Mouse (Mus musculus) liver, adult 2 months (tissue): Measurements from ENCODE around the gene Washc1. TPM values are rescaled to one million over a fixed set of nuclear protein-coding genes. Genes with fewer than 3 reads are reported as not detected.
A peak's percentile ranks its signal among the peaks of the same experiment; 100 is the strongest.

Source experiments
- DNase-seq: peaks from one replicate; pipeline ENCODE4 v3.0.0-alpha.2; 2011; ENCODE audit warnings: low read depth, low spot score; ENCODE audit errors: extremely low read depth
- H3K27ac ChIP-seq: fragments of 200-500 bp; replicated peaks from 2 replicates; pipeline ENCODE4 v1.5.1; 2012; ENCODE audit warnings: low read depth, mild to moderate bottlenecking, control low read depth, inconsistent platforms, low read length; ENCODE audit not compliant: insufficient read depth
- H3K27me3 ChIP-seq: fragments of 200-500 bp; 2 replicates; pipeline ENCODE4 v1.6.1; 2012; ENCODE audit warnings: mild to moderate bottlenecking, moderate library complexity, low read length, inconsistent platforms; ENCODE audit not compliant: control insufficient read depth, insufficient read depth
- H3K36me3 ChIP-seq: fragments of 200-500 bp; 2 replicates; pipeline ENCODE4 v1.6.1; 2012; ENCODE audit warnings: low read length, inconsistent platforms; ENCODE audit not compliant: control insufficient read depth, insufficient read depth
- H3K4me1 ChIP-seq: fragments of 200-500 bp; 2 replicates; pipeline ENCODE4 v1.6.1; 2011; ENCODE audit warnings: low read length; ENCODE audit not compliant: control insufficient read depth, insufficient read depth
- H3K4me3 ChIP-seq: fragments of 200-500 bp; 2 replicates; pipeline ENCODE4 v1.5.1; 2011; ENCODE audit warnings: low read depth, mild to moderate bottlenecking, control low read depth, low read length, moderate library complexity; ENCODE audit not compliant: insufficient read depth
- H3K79me2 ChIP-seq: fragments of 200-500 bp; 2 replicates; pipeline ENCODE4 v1.6.1; 2012; ENCODE audit warnings: inconsistent platforms, mild to moderate bottlenecking, low read length, moderate library complexity; ENCODE audit not compliant: control insufficient read depth, insufficient read depth
- H3K9ac ChIP-seq: fragments of 200-500 bp; 2 replicates; pipeline ENCODE4 v1.6.1; 2012; ENCODE audit warnings: low read depth, mild to moderate bottlenecking, control low read depth, inconsistent platforms, low read length
- CTCF ChIP-seq: fragments of 200-500 bp; IDR thresholded peaks from 2 replicates; pipeline ENCODE4 v1.5.1; 2011; ENCODE audit warnings: low read depth, low read length, control low read depth
- POLR2A ChIP-seq: fragments of 200-500 bp; IDR thresholded peaks from 2 replicates; pipeline ENCODE4 v1.6.1; 2011; ENCODE audit warnings: low read length, control low read depth; ENCODE audit not compliant: insufficient read depth; ENCODE audit errors: extremely low read depth
- WGBS: fragments of 180-500 bp; shearing (Covaris S2); methylation state at CpG from one replicate; pipeline ENCODE4 v1.1.7; 2018; 5-methylcytosine and 5-hydroxymethylcytosine counted together
- polyA plus RNA-seq: library from polyadenylated mRNA; depleted of rRNA; stranded (reverse); fragments of >200 nt; gene quantifications from 2 replicates; pipeline ENCODE4 v1.2.3, GENCODE M21; 2012
- total RNA-seq: library from RNA; depleted of rRNA; stranded (reverse); fragments of >200 nt; gene quantifications from 2 replicates; pipeline ENCODE4 v1.2.3, GENCODE M21; 2014

Gene Washc1
- total and polyA plus RNA-seq, 2 experiments, result 10.1 to 24.9 TPM

GRCm38 (mm10) chr17:66076174-66076927, 35.0 kb upstream of the Washc1 start:
- Histone ChIP-seq H3K36me3 (peaks cover 20% of the 10 kb centered on the region), H3K27me3 (no peaks in the 10 kb centered on the region), H3K79me2 (peaks cover 9% of the 10 kb centered on the region; the same call in 1 of the 2 replicates), H3K4me1 (peaks cover 6% of the 10 kb centered on the region; the same call in 1 of the 2 replicates), H3K9ac (peak overlapping the region; percentile 89), H3K4me3 (peak overlapping the region; percentile 86), H3K27ac (peak overlapping the region; percentile 79)
- under 1% methylated on average over 93 of the region's 95 CpGs for WGBS
- no peak for TF ChIP-seq POLR2A
- peak; percentile 16 for DNase-seq

- peak within 1 kb of the TSS; percentile 79 for H3K27ac ChIP-seq
- H3K79me2 ChIP-seq, result peaks cover 6% of the 10 kb centered on the region; the same call in 1 of the 2 replicates
- DNase-seq, result peak; percentile 74
- WGBS, result 2% methylated on average over 53 of the region's 53 CpGs
- no peak for TF ChIP-seq CTCF
- peak; percentile 29; the same call in 1 of the 2 replicates for TF ChIP-seq POLR2A
- H3K4me3 ChIP-seq, result peak within 1 kb of the TSS; percentile 86
- peaks cover 24% of the 10 kb centered on the region for H3K36me3 ChIP-seq
- peaks cover 6% of the 10 kb centered on the region; the same call in 1 of the 2 replicates for H3K4me1 ChIP-seq
- H3K27me3 ChIP-seq, result no peaks in the 10 kb centered on the region
- H3K9ac ChIP-seq, result peak within 1 kb of the TSS; percentile 89
These were observed 34.4 kb upstream of the Washc1 start, which contains the start of gene Ankrd12 for GRCm38 (mm10) chr17:66076934-66077333. Ankrd12 (minus strand) TSS chr17:66077089.

- H3K79me2 ChIP-seq, result peaks cover 6% of the 10 kb centered on the region; the same call in 1 of the 2 replicates
- H3K4me1 ChIP-seq, result peaks cover 6% of the 10 kb centered on the region; the same call in 1 of the 2 replicates
- peaks cover 24% of the 10 kb centered on the region for H3K36me3 ChIP-seq
- peak overlapping the region; percentile 86 for H3K4me3 ChIP-seq
- H3K27me3 ChIP-seq, result no peaks in the 10 kb centered on the region
- 3% methylated on average over 23 of the region's 23 CpGs for WGBS
- no peak for TF ChIP-seq POLR2A
- no peak for TF ChIP-seq CTCF
- peak overlapping the region; percentile 19 for H3K27ac ChIP-seq
- H3K9ac ChIP-seq, result peak overlapping the region; percentile 70
- peak; percentile 46 for DNase-seq
These were observed 33.9 kb upstream of the Washc1 start for GRCm38 (mm10) chr17:66077437-66077850.

GRCm38 (mm10) chr17:66084486-66084885, 26.9 kb upstream of the Washc1 start:
- 89% methylated on average over 1 of the region's 1 CpGs for WGBS
- Histone ChIP-seq H3K36me3 (peaks cover 37% of the 10 kb centered on the region), H3K4me1 (no peaks in the 10 kb centered on the region), H3K4me3 (no peak overlapping the region), H3K79me2 (no peaks in the 10 kb centered on the region), H3K27ac (no peak overlapping the region), H3K9ac (no peak overlapping the region), H3K27me3 (no peaks in the 10 kb centered on the region)
- no peak for TF ChIP-seq POLR2A
- TF ChIP-seq CTCF, result no peak
- DNase-seq, result no peak

GRCm38 (mm10) chr17:66085038-66085437, 26.3 kb upstream of the Washc1 start:
- H3K79me2 ChIP-seq, result no peaks in the 10 kb centered on the region
- H3K9ac ChIP-seq, result no peak overlapping the region
- no peak overlapping the region for H3K4me3 ChIP-seq
- TF ChIP-seq CTCF (no peak), POLR2A (no peak)
- H3K27me3 ChIP-seq, result no peaks in the 10 kb centered on the region
- no peaks in the 10 kb centered on the region for H3K4me1 ChIP-seq
- H3K36me3 ChIP-seq, result peaks cover 35% of the 10 kb centered on the region
- no peak for DNase-seq
- no peak overlapping the region for H3K27ac ChIP-seq
- 81% methylated on average over 1 of the region's 1 CpGs for WGBS

GRCm38 (mm10) chr17:66090251-66090650, 21.1 kb upstream of the Washc1 start:
- TF ChIP-seq POLR2A (no peak), CTCF (no peak)
- Histone ChIP-seq H3K27me3 (no peaks in the 10 kb centered on the region), H3K4me3 (no peak overlapping the region), H3K4me1 (peaks cover 2% of the 10 kb centered on the region), H3K36me3 (peaks cover 21% of the 10 kb centered on the region), H3K27ac (no peak overlapping the region), H3K79me2 (peaks cover 11% of the 10 kb centered on the region; the same call in 1 of the 2 replicates), H3K9ac (no peak overlapping the region)
- DNase-seq, result peak; percentile 10
